Mouse (Mus musculus): ENCODE results near the gene Gna15. TPM values are rescaled to one million over a fixed set of nuclear protein-coding genes. Genes with fewer than 3 reads are reported as not detected.
A peak's percentile ranks its signal among the peaks of the same experiment; 100 is the strongest.

Gna15 gene
- polyA plus RNA-seq, 1 experiment from 2014 or later, result 1.4 TPM

DNA sequence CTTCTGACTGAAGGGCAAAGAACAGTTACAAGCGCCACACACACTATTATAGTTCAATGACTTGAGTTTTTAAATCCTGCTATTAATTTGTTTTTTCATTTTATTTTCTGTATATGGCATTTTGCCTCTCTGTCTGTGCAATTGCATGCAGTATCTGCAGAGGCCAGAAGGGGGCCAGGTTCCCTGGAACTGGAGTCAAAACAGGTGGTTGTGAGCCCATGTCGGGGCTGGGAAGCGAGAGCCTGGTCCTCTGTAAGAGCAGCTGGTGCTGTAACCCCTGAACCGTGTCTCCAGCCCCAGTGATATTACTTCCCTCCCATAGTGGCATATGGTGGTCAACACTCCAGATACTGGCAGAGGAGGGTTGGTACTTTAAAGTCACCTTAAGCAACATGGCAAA lies 5.5 kb downstream of the Gna15 start:
- ATAC-seq (ENCODE audit: low FRiP score) (peak; percentile 62; the same call in 1 of the 2 replicates), DNase-seq (ENCODE audit: low spot score, missing footprints) (peak; percentile 93)
- WGBS, result 14% methylated on average over 4 of the region's 4 CpGs

DNA sequence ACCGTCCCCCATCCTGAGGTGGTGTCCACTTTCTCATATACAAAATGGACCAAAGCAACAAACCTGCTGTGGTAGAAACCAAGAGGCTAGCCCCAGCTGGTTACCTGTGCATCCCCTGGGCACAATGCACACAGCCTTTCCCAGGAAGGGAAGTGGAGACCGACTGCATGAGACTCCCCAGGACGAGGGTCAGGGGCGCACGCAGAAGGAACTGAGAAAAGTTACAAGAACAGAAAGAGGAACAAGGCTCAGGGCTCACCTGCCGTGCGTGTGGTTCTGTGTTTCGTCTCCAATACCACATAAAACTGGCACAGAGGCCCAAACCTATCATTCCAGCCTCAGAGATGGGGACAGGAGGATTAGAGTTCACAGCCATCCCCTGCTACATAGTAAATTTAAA lies 6.8 kb downstream of the Gna15 start:
- Histone ChIP-seq H3K4me1 (ENCODE audit: control insufficient read depth, insufficient read depth, low read length) (no peaks in the 10 kb centered on the region), H3K27ac (ENCODE audit: low read depth, low read length) (no peak overlapping the region), H3K36me3 (ENCODE audit: control insufficient read depth, insufficient read depth, low read length) (no peaks in the 10 kb centered on the region), H3K4me3 (ENCODE audit: low read depth, low read length) (no peak overlapping the region), H3K27me3 (ENCODE audit: control insufficient read depth, insufficient read depth, low read length) (no peaks in the 10 kb centered on the region; the same call in 1 of the 2 replicates), H3K9ac (ENCODE audit: low read length) (no peak overlapping the region), H3K9me3 (ENCODE audit: control insufficient read depth, low read length) (no peaks in the 10 kb centered on the region; the same call in 1 of the 2 replicates), H3K4me2 (no peak overlapping the region)
- DNase-seq (ENCODE audit: low spot score, missing footprints), result no peak
- 83% methylated on average over 8 of the region's 8 CpGs for WGBS
- no peak for ATAC-seq (ENCODE audit: low FRiP score)

More for the DNA sequence above, 5.5 kb downstream of the Gna15 start:
- Histone ChIP-seq H3K4me1 (ENCODE audit: control insufficient read depth, insufficient read depth, low read length) (no peaks in the 10 kb centered on the region), H3K9ac (ENCODE audit: low read length) (no peak overlapping the region), H3K9me3 (ENCODE audit: control insufficient read depth, low read length) (no peaks in the 10 kb centered on the region; the same call in 1 of the 2 replicates), H3K4me2 (no peak overlapping the region), H3K27me3 (ENCODE audit: control insufficient read depth, insufficient read depth, low read length) (no peaks in the 10 kb centered on the region; the same call in 1 of the 2 replicates), H3K4me3 (ENCODE audit: low read depth, low read length) (no peak overlapping the region), H3K36me3 (ENCODE audit: control insufficient read depth, insufficient read depth, low read length) (no peaks in the 10 kb centered on the region), H3K27ac (ENCODE audit: low read depth, low read length) (no peak overlapping the region)

DNA sequence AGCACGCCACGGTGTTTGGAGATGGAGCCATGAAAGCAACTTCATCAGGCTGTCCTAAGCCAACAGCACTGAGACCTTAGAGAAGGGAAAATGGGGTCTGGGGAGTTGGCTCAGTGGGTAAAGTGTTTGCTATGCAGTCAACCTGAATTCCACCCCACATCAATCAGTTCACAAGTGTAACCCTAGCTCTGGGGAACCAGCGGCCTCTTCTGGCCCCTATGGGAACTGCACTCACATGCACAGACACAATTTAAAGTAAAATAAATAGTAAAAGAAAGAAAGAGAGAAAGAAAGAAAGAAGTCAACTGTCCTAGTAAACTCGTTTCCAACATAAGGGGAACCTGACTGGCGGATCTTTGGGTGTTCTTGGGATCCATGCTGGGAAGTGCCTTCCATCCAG lies 10.2 kb downstream of the Gna15 start:
- no peak overlapping the region for H3K9ac ChIP-seq (ENCODE audit: low read length)
- no peaks in the 10 kb centered on the region for H3K4me1 ChIP-seq (ENCODE audit: control insufficient read depth, insufficient read depth, low read length)
- H3K9me3 ChIP-seq (ENCODE audit: control insufficient read depth, low read length), result no peaks in the 10 kb centered on the region; the same call in 1 of the 2 replicates
- no peak for DNase-seq (ENCODE audit: low spot score, missing footprints)
- no peak overlapping the region for H3K27ac ChIP-seq (ENCODE audit: low read depth, low read length)
- no peak overlapping the region for H3K4me3 ChIP-seq (ENCODE audit: low read depth, low read length)
- H3K27me3 ChIP-seq (ENCODE audit: control insufficient read depth, insufficient read depth, low read length), result no peaks in the 10 kb centered on the region
- H3K4me2 ChIP-seq, result no peak overlapping the region
- 83% methylated on average over 5 of the region's 5 CpGs for WGBS
- no peaks in the 10 kb centered on the region for H3K36me3 ChIP-seq (ENCODE audit: control insufficient read depth, insufficient read depth, low read length)
- ATAC-seq (ENCODE audit: low FRiP score), result no peak

DNA sequence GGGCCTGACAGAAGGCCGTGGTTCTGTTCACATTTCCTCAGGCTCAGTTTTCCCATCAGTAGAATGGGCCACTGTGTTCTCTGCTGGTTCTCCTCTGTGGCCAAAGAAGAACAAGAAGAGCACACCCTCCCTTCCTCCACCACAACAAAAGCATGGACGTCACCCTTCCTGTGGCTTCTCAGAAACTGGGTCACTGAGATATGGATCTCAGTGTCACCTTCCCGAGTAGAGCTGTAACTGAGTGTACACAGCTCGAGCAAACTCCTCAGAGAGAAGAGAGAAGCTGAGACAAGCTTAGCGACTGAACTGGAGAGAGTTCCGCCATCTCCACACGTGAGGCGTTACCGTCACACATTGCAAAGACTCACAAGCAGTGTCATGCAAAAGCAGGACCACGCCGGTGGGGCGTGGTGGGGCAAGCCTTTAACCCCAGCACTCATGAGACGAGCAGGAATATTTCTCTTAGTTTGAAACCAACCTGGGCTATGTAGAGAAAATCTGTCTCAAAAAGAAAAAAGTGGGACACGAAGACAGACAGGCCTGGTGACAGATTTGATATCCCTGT lies 13.7 kb downstream of the Gna15 start:
- Histone ChIP-seq H3K9ac (ENCODE audit: low read length) (no peak overlapping the region), H3K4me3 (ENCODE audit: low read depth, low read length) (no peak overlapping the region), H3K9me3 (ENCODE audit: control insufficient read depth, low read length) (no peaks in the 10 kb centered on the region; the same call in 1 of the 2 replicates), H3K4me1 (ENCODE audit: control insufficient read depth, insufficient read depth, low read length) (no peaks in the 10 kb centered on the region), H3K27ac (ENCODE audit: low read depth, low read length) (no peak overlapping the region), H3K36me3 (ENCODE audit: control insufficient read depth, insufficient read depth, low read length) (no peaks in the 10 kb centered on the region), H3K4me2 (no peak overlapping the region), H3K27me3 (ENCODE audit: control insufficient read depth, insufficient read depth, low read length) (no peaks in the 10 kb centered on the region)
- no peak for DNase-seq (ENCODE audit: low spot score, missing footprints)
- ATAC-seq (ENCODE audit: low FRiP score), result no peak
- WGBS, result 83% methylated on average over 14 of the region's 14 CpGs

DNA sequence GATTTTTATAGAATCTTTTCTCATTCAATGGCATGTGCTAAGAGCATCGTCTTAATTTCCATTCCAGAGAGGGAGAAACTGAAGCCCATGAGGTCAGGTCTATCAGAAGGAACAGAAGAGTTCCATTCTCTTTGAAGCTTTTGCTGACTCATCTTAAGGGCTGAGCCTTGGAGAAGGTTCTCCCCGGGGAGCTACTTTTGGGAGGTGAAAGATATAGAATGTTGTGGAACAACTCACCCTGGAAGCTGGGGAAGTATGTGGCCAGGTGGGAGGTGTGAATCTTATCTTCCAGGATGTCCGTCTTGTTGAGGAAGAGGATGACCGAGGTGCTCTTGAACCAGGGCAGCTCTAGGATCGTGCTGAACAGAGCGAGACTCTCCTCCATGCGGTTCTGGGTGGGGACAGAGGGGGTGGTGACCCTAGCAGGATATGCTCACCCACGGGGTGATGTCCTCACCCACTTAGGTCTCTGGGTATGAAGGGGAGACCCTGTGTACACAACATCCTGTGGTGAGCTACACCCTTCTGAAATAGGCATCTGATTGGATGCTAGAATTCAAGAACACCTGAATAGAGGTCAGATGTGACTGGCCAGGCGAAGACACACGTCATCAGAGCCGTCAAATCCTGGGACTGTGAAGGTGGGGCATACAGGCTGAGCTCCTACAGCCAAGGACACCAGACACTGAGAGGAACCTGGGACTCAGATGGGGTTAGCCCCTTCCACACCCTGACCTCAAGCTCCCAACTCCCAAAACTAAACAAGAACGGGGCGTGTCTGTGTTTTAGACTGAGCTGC lies 16.1 kb downstream of the Gna15 start:
- no peak for ATAC-seq (ENCODE audit: low FRiP score)
- DNase-seq (ENCODE audit: low spot score, missing footprints), result no peak
- H3K27ac ChIP-seq (ENCODE audit: low read depth, low read length), result no peak overlapping the region
- H3K4me3 ChIP-seq (ENCODE audit: low read depth, low read length), result no peak overlapping the region
- H3K36me3 ChIP-seq (ENCODE audit: control insufficient read depth, insufficient read depth, low read length), result no peaks in the 10 kb centered on the region
- H3K4me1 ChIP-seq (ENCODE audit: control insufficient read depth, insufficient read depth, low read length), result no peaks in the 10 kb centered on the region
- H3K27me3 ChIP-seq (ENCODE audit: control insufficient read depth, insufficient read depth, low read length), result no peaks in the 10 kb centered on the region; the same call in 1 of the 2 replicates
- WGBS, result 82% methylated on average over 13 of the region's 13 CpGs
- no peak overlapping the region for H3K9ac ChIP-seq (ENCODE audit: low read length)
- no peak overlapping the region for H3K4me2 ChIP-seq
- H3K9me3 ChIP-seq (ENCODE audit: control insufficient read depth, low read length), result no peaks in the 10 kb centered on the region

DNA sequence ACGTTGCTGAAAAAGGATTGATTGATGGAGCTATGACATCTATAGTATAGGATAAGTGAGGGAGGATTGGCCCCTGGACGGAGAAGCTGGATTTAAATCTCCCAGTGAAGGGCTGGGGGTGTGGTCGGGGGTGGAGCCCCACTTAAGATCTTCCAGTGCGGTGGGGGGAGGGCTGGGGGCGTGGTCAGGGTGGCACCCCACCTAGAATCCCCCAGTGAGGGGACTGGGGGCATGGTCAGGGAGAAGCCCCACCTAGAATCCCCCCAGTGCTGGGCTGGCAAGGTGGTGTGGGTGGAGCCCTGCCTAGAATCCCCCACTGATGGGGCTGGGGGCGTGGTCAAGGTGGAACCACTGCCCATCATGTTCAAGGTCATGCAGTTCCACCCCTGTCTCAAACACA lies 16.9 kb downstream of the Gna15 start:
- ATAC-seq (ENCODE audit: low FRiP score) (no peak), DNase-seq (ENCODE audit: low spot score, missing footprints) (no peak)
- Histone ChIP-seq H3K27me3 (ENCODE audit: control insufficient read depth, insufficient read depth, low read length) (no peaks in the 10 kb centered on the region; the same call in 1 of the 2 replicates), H3K9ac (ENCODE audit: low read length) (no peak overlapping the region), H3K27ac (ENCODE audit: low read depth, low read length) (no peak overlapping the region), H3K4me1 (ENCODE audit: control insufficient read depth, insufficient read depth, low read length) (no peaks in the 10 kb centered on the region), H3K36me3 (ENCODE audit: control insufficient read depth, insufficient read depth, low read length) (no peaks in the 10 kb centered on the region), H3K9me3 (ENCODE audit: control insufficient read depth, low read length) (no peaks in the 10 kb centered on the region), H3K4me2 (no peak overlapping the region), H3K4me3 (ENCODE audit: low read depth, low read length) (no peak overlapping the region)
- WGBS, result 44% methylated on average over 6 of the region's 6 CpGs

DNA sequence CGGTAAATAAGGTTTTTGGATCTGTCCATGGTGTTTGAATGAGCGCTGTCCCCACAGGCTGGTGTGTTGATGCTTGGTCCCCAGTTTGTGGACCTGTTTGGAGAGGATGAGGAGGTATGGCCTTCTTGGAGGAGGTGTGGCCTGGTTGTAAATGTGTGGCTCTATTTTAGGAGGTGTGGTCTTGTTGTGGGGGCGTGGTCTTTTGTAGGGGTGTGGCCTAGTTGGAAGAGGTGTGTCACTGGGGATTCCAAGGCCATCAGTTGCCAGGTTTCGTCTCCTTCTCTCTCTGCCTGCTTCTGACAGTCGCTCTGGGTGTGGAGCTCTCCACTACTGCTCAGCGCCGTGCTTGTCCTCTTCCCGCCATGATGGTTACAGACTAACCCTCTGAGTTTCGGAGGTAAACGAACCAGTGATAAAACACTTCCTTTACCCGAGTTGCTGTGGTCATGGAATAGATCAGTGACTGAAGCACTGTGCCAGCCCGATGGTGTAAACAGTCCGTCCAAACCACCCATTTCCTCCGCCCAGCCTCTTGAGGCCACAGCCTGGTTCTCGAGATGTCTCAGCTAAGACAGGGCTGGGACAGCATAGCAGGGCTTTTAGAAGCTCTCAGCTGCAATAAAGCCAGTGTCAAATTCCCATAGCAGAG lies 18.9 kb downstream of the Gna15 start:
- 81% methylated on average over 15 of the region's 15 CpGs for WGBS
- Histone ChIP-seq H3K36me3 (ENCODE audit: control insufficient read depth, insufficient read depth, low read length) (no peaks in the 10 kb centered on the region), H3K27me3 (ENCODE audit: control insufficient read depth, insufficient read depth, low read length) (no peaks in the 10 kb centered on the region; the same call in 1 of the 2 replicates), H3K4me1 (ENCODE audit: control insufficient read depth, insufficient read depth, low read length) (no peaks in the 10 kb centered on the region), H3K9me3 (ENCODE audit: control insufficient read depth, low read length) (no peaks in the 10 kb centered on the region), H3K4me3 (ENCODE audit: low read depth, low read length) (no peak overlapping the region), H3K4me2 (no peak overlapping the region), H3K27ac (ENCODE audit: low read depth, low read length) (no peak overlapping the region), H3K9ac (ENCODE audit: low read length) (no peak overlapping the region)
- DNase-seq (ENCODE audit: low spot score, missing footprints) (no peak), ATAC-seq (ENCODE audit: low FRiP score) (no peak)

DNA sequence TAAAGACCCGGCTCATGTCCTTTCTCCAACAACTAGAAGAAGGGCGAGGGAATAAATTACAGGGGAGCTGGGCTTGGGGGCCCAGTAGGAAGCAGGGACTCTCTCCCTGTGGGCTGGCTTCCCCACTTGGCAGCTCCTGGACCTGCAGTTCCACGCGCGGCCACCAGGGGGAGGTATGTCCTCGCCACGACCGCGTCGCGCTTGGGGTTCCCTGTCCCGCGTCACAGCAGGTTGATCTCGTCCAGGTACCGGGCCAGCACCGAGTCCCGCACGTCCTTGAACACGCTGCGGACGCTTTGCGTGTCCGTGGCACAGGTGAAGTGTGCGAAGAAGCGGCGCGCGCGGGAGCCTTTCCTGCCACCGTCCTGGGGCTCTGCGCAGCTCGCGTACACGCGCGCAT lies 21.4 kb downstream of the Gna15 start:
- peak; percentile 99 for DNase-seq (ENCODE audit: low spot score, missing footprints)
- H3K4me2 ChIP-seq, result peak overlapping the region; percentile 56
- H3K4me1 ChIP-seq (ENCODE audit: control insufficient read depth, insufficient read depth, low read length), result no peaks in the 10 kb centered on the region
- no peaks in the 10 kb centered on the region; the same call in 1 of the 2 replicates for H3K27me3 ChIP-seq (ENCODE audit: control insufficient read depth, insufficient read depth, low read length)
- peak overlapping the region; percentile 28 for H3K4me3 ChIP-seq (ENCODE audit: low read depth, low read length)
- no peaks in the 10 kb centered on the region for H3K36me3 ChIP-seq (ENCODE audit: control insufficient read depth, insufficient read depth, low read length)
- ATAC-seq (ENCODE audit: low FRiP score), result peak; percentile 39
- H3K9me3 ChIP-seq (ENCODE audit: control insufficient read depth, low read length), result no peaks in the 10 kb centered on the region
- H3K9ac ChIP-seq (ENCODE audit: low read length), result peak overlapping the region; percentile 16; the same call in 1 of the 2 replicates
- H3K27ac ChIP-seq (ENCODE audit: low read depth, low read length), result no peak overlapping the region
- 9% methylated on average over 36 of the region's 36 CpGs for WGBS

DNA sequence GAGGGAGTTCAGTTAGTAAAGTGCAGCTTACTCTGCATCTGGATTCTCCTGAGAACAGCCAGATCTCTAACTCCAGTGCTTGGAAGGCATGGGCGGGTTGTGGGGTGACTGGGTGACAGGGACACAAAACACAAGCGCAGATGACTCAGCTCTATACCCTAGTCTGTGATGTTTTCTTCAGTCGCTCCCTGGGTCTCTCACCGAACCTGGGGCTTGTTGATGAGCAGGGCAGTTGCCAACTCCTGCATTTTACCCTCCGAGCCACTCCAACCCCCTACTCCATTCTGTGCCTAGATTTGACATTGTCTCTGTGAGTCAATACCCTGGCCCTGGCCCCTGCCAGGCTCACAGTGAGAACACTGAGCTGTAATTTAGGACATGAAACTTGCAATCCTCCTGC lies 22.2 kb downstream of the Gna15 start:
- H3K4me1 ChIP-seq (ENCODE audit: control insufficient read depth, insufficient read depth, low read length), result no peaks in the 10 kb centered on the region
- ATAC-seq (ENCODE audit: low FRiP score) (no peak), DNase-seq (ENCODE audit: low spot score, missing footprints) (no peak)
- no peaks in the 10 kb centered on the region for H3K9me3 ChIP-seq (ENCODE audit: control insufficient read depth, low read length)
- no peak overlapping the region for H3K4me3 ChIP-seq (ENCODE audit: low read depth, low read length)
- 85% methylated on average over 5 of the region's 5 CpGs for WGBS
- no peaks in the 10 kb centered on the region for H3K36me3 ChIP-seq (ENCODE audit: control insufficient read depth, insufficient read depth, low read length)
- H3K27me3 ChIP-seq (ENCODE audit: control insufficient read depth, insufficient read depth, low read length), result no peaks in the 10 kb centered on the region; the same call in 1 of the 2 replicates
- no peak overlapping the region for H3K4me2 ChIP-seq
- no peak overlapping the region for H3K9ac ChIP-seq (ENCODE audit: low read length)
- H3K27ac ChIP-seq (ENCODE audit: low read depth, low read length), result no peak overlapping the region
